Mouse (Mus musculus): ENCODE results near the gene Agps. TPM values are rescaled to one million over a fixed set of nuclear protein-coding genes. Genes with fewer than 3 reads are reported as not detected.

Gene Agps
- polyA plus RNA-seq, 1 experiment from 2014 or later: 49.5 TPM

GRCm38 (mm10) chr2:75842302-75842701, 10.3 kb downstream of the Agps start:
- Histone ChIP-seq H3K27ac (no peak overlapping the region), H3K27me3 (ENCODE audit: insufficient read depth, poor library complexity, severe bottlenecking) (no peaks in the 10 kb centered on the region), H3K9me3 (no peaks in the 10 kb centered on the region), H3K4me3 (no peak overlapping the region), H3K36me3 (no peaks in the 10 kb centered on the region), H3K4me1 (peaks cover 31% of the 10 kb centered on the region)
- DNase-seq (ENCODE audit: low spot score): no peak
- 86% methylated on average over 2 of the region's 2 CpGs for WGBS

DNA sequence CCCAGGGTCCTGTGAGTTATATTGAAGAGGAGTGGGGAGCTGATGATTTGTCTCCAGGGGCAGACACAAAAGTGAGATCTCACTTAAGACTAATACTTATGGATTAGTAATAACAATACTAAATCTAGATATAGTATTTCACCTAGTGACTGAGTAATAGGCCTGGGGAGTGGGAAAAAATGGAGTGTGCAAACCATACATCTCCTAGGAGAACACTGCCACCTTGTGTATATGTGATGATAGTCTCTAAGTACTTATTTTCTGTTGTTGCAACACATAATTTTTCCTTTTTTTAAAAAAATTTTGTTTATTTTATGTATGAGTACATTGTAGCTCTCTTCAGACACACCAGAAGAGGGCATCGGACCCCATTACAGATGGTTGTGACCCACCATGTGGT, 15.7 kb downstream of the Agps start:
- WGBS: 88% methylated on average over 1 of the region's 1 CpGs
- H3K4me1 ChIP-seq: peaks cover 14% of the 10 kb centered on the region
- H3K27ac ChIP-seq: no peak overlapping the region
- DNase-seq (ENCODE audit: low spot score): no peak
- H3K36me3 ChIP-seq: no peaks in the 10 kb centered on the region
- no peaks in the 10 kb centered on the region for H3K9me3 ChIP-seq
- H3K4me3 ChIP-seq: no peak overlapping the region
- no peaks in the 10 kb centered on the region for H3K27me3 ChIP-seq (ENCODE audit: insufficient read depth, poor library complexity, severe bottlenecking)

GRCm38 (mm10) chr2:75852483-75852882, 20.5 kb downstream of the Agps start:
- 91% methylated on average over 2 of the region's 2 CpGs for WGBS
- Histone ChIP-seq H3K4me3 (no peak overlapping the region), H3K27me3 (ENCODE audit: insufficient read depth, poor library complexity, severe bottlenecking) (no peaks in the 10 kb centered on the region), H3K27ac (no peak overlapping the region), H3K9me3 (no peaks in the 10 kb centered on the region), H3K4me1 (0 out of 2 replicates have a peak, but pooled peaks cover 3% of the 10 kb centered on the region), H3K36me3 (peaks cover 11% of the 10 kb centered on the region)
- DNase-seq (ENCODE audit: low spot score): no peak

DNA sequence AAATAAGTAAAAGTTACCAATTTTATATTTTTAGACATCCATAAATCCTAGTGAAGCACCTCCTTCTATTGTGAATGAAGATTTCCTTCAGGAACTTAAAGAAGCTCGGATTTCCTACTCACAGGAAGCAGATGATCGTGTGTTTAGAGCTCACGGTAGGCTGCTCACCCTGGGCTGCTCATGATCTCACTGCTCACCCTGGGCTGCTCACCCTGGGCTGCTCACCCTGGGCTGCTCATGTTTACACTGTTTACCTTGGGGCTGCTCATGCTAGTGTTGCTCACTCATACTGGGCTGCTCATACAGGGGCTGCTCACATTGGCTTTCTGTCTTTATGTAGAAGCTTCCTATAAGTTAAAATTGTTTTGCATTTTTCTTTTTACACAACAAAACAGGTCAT, 22.2 kb downstream of the Agps start:
- 0 out of 2 replicates have a peak, but pooled peaks cover 3% of the 10 kb centered on the region for H3K4me1 ChIP-seq
- no peak overlapping the region for H3K27ac ChIP-seq
- WGBS: 62% methylated on average over 3 of the region's 3 CpGs

GRCm38 (mm10) chr2:75861115-75861514, 29.1 kb downstream of the Agps start:
- DNase-seq (ENCODE audit: low spot score): no peak
- 95% methylated on average over 3 of the region's 3 CpGs for WGBS

More for the DNA sequence above, 22.2 kb downstream of the Agps start:
- Histone ChIP-seq H3K36me3 (peaks cover 21% of the 10 kb centered on the region), H3K27me3 (ENCODE audit: insufficient read depth, poor library complexity, severe bottlenecking) (no peaks in the 10 kb centered on the region), H3K4me3 (no peak overlapping the region), H3K9me3 (no peaks in the 10 kb centered on the region)
- DNase-seq (ENCODE audit: low spot score): no peak

DNA sequence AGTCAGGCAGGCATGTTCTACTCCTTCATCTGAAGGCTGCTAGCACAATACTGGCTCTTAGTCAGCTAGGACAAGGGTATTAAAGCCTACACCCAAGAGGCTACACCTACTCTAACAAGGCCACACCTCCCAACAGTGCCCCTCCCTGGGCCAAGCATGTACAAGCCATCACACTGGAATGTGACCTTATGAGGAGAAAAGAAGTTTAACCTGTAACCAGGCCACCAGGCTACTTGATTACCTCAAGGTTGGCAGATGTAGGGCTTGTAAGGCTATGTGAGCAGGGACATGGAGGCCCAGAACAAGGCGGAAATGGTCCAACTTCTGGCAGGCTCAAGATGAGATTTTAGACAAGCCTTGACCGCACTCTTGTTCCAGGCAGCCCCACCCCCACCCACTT, 37.6 kb downstream of the Agps start:
- 93% methylated on average over 2 of the region's 2 CpGs for WGBS
- no peak for DNase-seq (ENCODE audit: low spot score)
- no peaks in the 10 kb centered on the region for H3K9me3 ChIP-seq

More at GRCm38 (mm10) chr2:75861115-75861514, 29.1 kb downstream of the Agps start:
- H3K4me1 ChIP-seq: no peaks in the 10 kb centered on the region
- H3K36me3 ChIP-seq: peaks cover 29% of the 10 kb centered on the region
- no peak overlapping the region for H3K4me3 ChIP-seq
- H3K27me3 ChIP-seq (ENCODE audit: insufficient read depth, poor library complexity, severe bottlenecking): no peaks in the 10 kb centered on the region
- H3K27ac ChIP-seq: no peak overlapping the region
- no peaks in the 10 kb centered on the region for H3K9me3 ChIP-seq

DNA sequence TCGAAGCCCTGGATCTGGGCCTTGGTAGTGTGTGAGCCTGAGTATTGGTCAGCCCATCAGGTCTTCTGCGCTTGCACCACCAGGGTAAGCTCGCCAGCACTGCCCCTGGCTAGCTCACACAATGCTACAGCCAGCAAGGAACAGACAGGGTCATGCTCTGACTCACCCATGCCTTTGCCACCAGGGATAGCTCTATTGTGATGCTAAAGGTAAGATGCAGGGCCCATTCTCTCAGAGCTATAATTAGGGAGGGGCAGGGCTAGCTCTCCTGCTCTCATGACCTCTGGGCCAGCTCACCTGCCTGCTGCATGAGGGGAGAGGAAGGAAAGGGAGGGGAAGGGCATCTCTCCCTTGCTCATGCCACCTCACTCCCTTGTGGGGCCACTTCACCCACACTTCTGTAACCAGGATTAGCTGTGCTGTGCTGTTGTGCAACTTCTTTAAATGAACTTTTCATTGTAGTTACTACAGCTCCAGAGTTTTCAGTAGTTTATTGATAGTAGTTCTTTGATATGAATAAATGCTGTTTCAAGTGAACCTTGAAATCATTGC, 42.1 kb downstream of the Agps start:
- no peak for DNase-seq (ENCODE audit: low spot score)
- H3K9me3 ChIP-seq: no peaks in the 10 kb centered on the region

More for the DNA sequence above, 37.6 kb downstream of the Agps start:
- no peaks in the 10 kb centered on the region for H3K4me1 ChIP-seq
- no peaks in the 10 kb centered on the region for H3K27me3 ChIP-seq (ENCODE audit: insufficient read depth, poor library complexity, severe bottlenecking)
- H3K4me3 ChIP-seq: no peak overlapping the region
- H3K36me3 ChIP-seq: peaks cover 22% of the 10 kb centered on the region; the same call in 1 of the 2 replicates
- no peak overlapping the region for H3K27ac ChIP-seq

GRCm38 (mm10) chr2:75879791-75880190, 47.8 kb downstream of the Agps start:
- Histone ChIP-seq H3K9me3 (no peaks in the 10 kb centered on the region), H3K27me3 (ENCODE audit: insufficient read depth, poor library complexity, severe bottlenecking) (no peaks in the 10 kb centered on the region), H3K4me1 (no peaks in the 10 kb centered on the region), H3K36me3 (peaks cover 5% of the 10 kb centered on the region; the same call in 1 of the 2 replicates), H3K27ac (no peak overlapping the region), H3K4me3 (no peak overlapping the region)
- DNase-seq (ENCODE audit: low spot score): no peak
- 55% methylated on average over 3 of the region's 3 CpGs for WGBS

More for the DNA sequence above, 42.1 kb downstream of the Agps start:
- Histone ChIP-seq H3K4me3 (no peak overlapping the region), H3K27ac (no peak overlapping the region), H3K36me3 (peaks cover 15% of the 10 kb centered on the region; the same call in 1 of the 2 replicates), H3K4me1 (no peaks in the 10 kb centered on the region), H3K27me3 (ENCODE audit: insufficient read depth, poor library complexity, severe bottlenecking) (no peaks in the 10 kb centered on the region)
- 82% methylated on average over 3 of the region's 3 CpGs for WGBS

DNA sequence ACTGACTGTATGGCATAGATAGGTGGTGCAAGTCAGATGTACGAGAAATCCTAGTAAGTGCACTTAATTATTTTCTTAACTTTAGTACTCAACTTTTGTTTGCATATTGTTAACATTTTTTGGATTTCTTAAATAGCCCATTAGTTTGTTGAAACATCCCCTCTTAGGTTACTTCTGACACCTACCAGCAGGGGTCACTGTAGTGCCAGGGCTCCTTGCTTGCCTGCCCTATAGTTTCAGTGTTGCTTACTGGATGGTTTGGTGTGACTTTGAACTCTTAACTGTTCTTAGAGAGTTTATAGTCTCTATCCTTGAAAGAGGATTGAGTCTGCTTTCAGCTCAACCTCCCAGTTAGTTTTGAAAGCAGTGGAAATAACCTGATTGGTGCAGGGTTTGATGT, 51.6 kb downstream of the Agps start:
- peak; percentile 82 for DNase-seq (ENCODE audit: low spot score)
- no peaks in the 10 kb centered on the region for H3K4me1 ChIP-seq
- H3K4me3 ChIP-seq: no peak overlapping the region
- H3K9me3 ChIP-seq: no peaks in the 10 kb centered on the region
- WGBS: 43% methylated on average over 1 of the region's 1 CpGs
- H3K36me3 ChIP-seq: peaks cover 10% of the 10 kb centered on the region
- H3K27ac ChIP-seq: no peak overlapping the region
- no peaks in the 10 kb centered on the region for H3K27me3 ChIP-seq (ENCODE audit: insufficient read depth, poor library complexity, severe bottlenecking)

GRCm38 (mm10) chr2:75891981-75892380, 60.0 kb downstream of the Agps start:
- Histone ChIP-seq H3K27me3 (ENCODE audit: insufficient read depth, poor library complexity, severe bottlenecking) (no peaks in the 10 kb centered on the region), H3K36me3 (peaks cover 14% of the 10 kb centered on the region), H3K4me3 (no peak overlapping the region), H3K9me3 (no peaks in the 10 kb centered on the region), H3K4me1 (no peaks in the 10 kb centered on the region), H3K27ac (no peak overlapping the region)
- no peak for DNase-seq (ENCODE audit: low spot score)
- WGBS: 80% methylated on average over 4 of the region's 4 CpGs

DNA sequence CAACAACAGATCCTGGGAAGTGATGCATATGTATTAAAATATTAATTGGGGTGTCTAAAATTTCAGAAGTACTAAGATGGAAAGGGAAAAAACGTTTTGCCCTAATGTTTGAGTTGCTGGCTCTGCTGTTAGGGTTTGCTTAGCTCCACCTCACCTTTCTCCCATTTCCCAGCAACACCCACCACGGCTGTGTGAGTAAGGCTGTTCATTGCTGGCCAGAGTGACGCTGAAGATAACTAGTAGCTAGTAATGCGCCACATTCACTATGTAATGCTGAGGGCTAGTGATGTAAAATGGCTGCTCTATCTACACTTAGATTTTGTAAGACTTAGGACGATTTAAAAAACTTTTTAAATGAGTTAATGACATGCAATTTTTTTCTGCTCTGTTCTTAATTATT, 63.7 kb downstream of the Agps start:
- DNase-seq (ENCODE audit: low spot score): no peak
- peaks cover 21% of the 10 kb centered on the region for H3K36me3 ChIP-seq
- 84% methylated on average over 5 of the region's 5 CpGs for WGBS
- H3K4me1 ChIP-seq: no peaks in the 10 kb centered on the region
- no peak overlapping the region for H3K27ac ChIP-seq
- no peak overlapping the region for H3K4me3 ChIP-seq
- no peaks in the 10 kb centered on the region for H3K9me3 ChIP-seq
- no peaks in the 10 kb centered on the region for H3K27me3 ChIP-seq (ENCODE audit: insufficient read depth, poor library complexity, severe bottlenecking)

- Histone ChIP-seq H3K9me3 (no peaks in the 10 kb centered on the region), H3K4me3 (no peak overlapping the region), H3K27me3 (ENCODE audit: insufficient read depth, poor library complexity, severe bottlenecking) (no peaks in the 10 kb centered on the region), H3K27ac (no peak overlapping the region), H3K4me1 (no peaks in the 10 kb centered on the region), H3K36me3 (peaks cover 32% of the 10 kb centered on the region)
- DNase-seq (ENCODE audit: low spot score): no peak
- WGBS: 93% methylated on average over 1 of the region's 1 CpGs
Observed at GRCm38 (mm10) chr2:75900281-75900680, 68.3 kb downstream of the Agps start.

DNA sequence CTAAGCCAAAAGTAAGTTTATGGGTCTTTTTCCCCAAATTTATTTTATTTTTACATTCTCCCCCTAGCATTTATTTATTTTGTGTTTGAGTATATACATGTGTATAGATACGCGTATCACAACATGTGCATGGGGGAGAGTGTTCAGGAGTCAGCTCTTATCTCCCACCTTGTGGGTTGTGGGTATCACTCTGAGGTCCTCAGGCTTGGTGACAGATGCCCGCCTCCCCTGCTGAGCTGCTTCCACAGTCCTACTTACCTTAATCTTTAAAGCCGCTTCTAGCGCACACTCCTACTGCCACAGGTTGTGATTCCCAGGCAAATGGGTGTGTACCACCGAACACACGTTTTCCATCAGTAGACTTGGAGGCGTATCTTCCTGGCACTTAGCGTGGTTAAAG, 69.9 kb downstream of the Agps start:
- H3K36me3 ChIP-seq: peaks cover 33% of the 10 kb centered on the region
- H3K9me3 ChIP-seq: no peaks in the 10 kb centered on the region
- H3K4me3 ChIP-seq: no peak overlapping the region
- 78% methylated on average over 9 of the region's 9 CpGs for WGBS
- DNase-seq (ENCODE audit: low spot score): no peak
- H3K27me3 ChIP-seq (ENCODE audit: insufficient read depth, poor library complexity, severe bottlenecking): no peaks in the 10 kb centered on the region
- H3K27ac ChIP-seq: no peak overlapping the region
- H3K4me1 ChIP-seq: no peaks in the 10 kb centered on the region

DNA sequence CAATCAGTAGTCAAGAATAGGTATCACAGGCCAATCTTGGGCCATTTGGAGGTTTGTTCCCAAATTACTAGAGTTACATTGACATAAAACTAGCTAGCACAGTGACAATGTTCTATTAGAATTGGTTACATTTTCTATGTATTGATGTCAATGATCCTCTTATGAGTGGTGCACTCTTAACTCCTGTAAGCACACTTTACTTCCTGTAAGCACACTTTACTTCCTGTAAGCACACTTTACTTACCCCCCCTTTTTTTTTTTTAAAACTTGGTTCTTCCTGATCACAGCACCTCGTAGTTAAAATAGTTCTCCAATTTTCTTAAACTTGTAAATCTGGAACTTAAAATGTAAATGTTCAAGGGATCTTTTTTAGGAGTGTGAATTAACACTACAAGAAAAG, 75.2 kb downstream of the Agps start:
- no peaks in the 10 kb centered on the region for H3K9me3 ChIP-seq
- peaks cover 43% of the 10 kb centered on the region for H3K36me3 ChIP-seq
- no peak for DNase-seq (ENCODE audit: low spot score)
- WGBS: 87% methylated on average over 1 of the region's 1 CpGs
- no peak overlapping the region for H3K27ac ChIP-seq
- H3K27me3 ChIP-seq (ENCODE audit: insufficient read depth, poor library complexity, severe bottlenecking): no peaks in the 10 kb centered on the region
- H3K4me3 ChIP-seq: no peak overlapping the region
- no peaks in the 10 kb centered on the region for H3K4me1 ChIP-seq

Measured in heart, embryonic 10.5 days (tissue).